Mouse (Mus musculus) induced T-regulatory cell, adult 2 months (primary cell): Measurements from ENCODE around the gene Plxdc1.

Experiments used
- DNase-seq: peaks from one replicate; pipeline ENCODE4 v3.0.0-alpha.2; 2012; ENCODE audit warnings: low read depth

Gene Plxdc1

DNA sequence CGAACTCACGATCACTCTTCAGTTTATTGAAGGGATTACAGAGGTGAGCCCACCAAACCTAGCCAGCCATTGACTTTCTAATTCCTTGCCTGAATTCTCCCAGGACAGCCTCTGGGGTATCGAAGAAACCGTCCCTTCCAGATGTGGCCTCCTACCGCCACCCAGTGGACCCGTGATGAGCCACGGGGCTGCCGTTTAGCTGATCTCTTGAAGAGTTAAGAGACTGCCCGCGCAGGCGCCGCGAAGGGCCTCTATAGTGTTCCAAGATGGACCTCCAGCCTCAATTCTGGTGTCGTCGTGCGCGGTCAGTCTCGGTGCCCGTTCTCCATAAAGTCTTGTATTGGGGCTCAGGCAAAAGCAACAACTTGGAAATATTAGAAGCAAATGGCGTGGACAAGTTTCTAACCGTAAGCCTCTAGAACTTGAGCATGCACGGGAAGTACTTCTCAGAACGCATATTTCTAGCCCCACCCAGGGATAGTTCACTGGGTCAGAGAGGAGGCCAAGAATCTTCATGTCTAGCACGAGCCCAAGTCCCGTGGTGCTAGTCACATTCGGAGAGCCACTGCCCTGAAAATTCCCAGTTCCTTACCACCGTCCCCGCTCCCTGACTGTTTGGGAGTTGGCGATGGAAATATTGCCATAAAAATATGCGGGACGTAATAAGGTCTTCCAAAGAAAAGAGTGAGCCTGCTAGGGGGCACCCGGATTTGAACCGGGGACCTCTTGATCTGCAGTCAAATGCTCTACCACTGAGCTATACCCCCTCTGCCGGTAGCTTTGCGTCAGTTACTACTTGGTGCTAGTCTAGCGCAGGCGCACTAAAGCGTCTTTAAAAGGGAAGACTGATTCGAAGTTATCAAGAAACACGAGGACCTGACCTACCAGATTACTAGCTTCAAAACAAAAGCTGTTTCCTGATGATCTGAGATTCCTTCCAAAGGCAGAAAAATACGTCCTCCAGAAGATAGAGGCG, 1.6 kb upstream of the Plxdc1 start:
- DNase-seq = peak; percentile 97

DNA sequence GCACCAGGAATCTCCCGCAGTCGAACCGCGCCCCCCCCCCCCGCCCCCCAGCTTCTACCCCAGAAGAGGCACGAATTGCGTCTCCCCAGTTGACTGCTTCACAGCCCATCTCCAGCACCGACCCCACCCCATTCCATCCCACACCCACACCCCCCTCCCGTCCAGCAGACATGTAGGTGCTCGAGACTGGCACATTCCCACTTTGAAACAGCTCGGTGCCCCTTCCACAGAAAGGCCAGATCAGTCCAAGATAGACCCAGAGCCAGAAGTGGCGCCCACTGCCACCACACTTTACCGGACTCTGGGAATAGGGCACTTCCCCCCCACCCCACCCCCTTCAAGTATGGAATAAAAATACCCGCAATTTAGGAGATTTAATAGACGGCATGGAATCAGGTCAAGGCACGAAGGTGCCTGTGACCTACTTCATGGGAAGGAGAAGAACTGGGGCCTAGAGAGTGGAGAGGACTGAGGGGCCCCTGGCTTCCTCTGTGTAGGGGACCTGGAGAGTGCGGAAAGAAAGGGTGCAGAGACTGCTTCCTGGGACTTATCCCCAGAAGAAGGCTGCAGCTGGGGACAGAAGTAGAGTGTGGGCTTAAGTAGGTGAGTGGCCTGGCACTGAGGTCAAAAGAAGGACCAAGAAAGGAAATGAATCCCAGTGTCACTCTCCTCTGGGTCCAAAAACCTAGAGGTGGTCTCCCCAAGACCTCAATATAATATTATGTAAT, 658 bp upstream of the Plxdc1 start:
- no peak for DNase-seq

DNA sequence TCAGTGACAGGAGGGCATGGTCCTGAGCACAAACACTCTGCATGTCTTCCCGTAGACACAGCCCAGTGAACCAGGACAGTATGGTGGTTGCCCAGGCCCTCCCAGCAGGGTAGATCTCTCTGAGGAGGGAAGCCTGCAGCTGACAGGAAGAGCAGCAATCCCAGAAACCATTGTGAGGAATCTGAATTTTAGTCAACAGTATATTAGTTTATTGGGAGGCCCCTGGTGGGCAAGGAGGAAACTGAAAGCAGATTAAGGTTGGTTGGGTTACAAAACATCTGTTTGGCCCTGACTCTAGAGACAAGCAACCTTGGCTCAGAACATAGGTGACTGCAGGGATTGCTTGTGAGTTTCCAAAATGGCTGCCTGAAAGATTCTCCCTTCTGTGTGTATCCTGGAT, 2.3 kb downstream of the Plxdc1 start:
- DNase-seq = peak; percentile 53

DNA sequence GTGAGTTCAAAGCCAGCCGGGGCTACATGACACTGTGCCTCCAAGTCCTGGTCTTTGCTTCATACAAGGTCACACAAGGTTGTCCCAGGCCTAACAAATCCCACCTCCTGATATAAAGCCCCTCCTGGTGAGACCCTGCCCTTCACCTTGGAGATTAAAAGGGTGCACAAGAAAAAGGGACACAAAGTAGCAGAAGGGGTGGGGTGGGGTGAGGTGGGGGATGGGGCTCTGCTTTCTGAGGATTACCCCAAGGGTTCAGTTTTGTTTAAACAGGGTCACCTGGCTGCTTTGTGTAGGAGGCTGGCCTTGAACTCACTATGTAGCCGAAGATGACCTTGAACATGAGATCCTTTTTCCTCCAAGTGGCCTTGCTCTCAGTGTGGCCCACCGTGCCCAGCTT, 2.7 kb downstream of the Plxdc1 start:
- DNase-seq = no peak

DNA sequence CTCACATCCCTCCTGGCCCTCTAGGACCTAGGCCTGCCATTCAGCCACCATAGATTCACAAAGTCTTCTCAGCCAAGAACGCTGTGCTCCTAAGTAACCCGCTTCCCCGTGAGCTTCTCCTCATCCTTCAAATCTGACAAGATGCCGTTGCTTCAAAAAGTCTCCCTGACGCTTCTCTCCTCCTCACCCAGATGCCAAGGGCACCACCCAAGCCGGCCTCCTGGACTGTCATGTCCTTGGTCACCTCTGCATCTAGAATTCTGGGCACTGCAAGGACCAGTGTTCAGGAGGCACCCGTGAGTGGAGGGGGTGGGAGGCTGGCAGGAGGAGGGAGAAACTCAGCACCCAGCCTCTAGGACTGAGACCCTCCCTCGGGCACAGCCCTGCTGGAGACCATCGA, 3.5 kb downstream of the Plxdc1 start:
- DNase-seq = no peak

DNA sequence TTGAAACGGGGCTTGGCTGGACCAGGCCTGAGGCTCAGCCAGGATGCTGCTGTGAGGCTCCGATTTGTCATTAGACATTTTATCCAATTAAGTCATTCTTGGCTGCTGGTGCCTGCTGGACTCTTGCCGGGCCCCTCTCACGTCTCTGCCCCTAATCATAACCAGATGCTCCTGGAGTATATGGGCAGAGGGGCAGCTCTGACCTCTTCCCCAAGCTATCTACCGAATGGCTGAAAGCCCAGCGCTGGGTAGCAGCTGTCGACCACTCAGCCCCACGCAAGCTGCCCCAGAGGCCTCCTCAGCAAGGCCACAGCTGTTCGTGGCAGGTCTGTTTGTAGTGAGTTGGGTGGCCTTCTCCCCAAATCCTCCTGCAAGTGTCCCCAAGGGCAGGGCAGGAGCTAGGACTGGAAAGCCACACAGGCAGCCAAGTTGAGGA, 5.7 kb downstream of the Plxdc1 start:
- no peak for DNase-seq

DNA sequence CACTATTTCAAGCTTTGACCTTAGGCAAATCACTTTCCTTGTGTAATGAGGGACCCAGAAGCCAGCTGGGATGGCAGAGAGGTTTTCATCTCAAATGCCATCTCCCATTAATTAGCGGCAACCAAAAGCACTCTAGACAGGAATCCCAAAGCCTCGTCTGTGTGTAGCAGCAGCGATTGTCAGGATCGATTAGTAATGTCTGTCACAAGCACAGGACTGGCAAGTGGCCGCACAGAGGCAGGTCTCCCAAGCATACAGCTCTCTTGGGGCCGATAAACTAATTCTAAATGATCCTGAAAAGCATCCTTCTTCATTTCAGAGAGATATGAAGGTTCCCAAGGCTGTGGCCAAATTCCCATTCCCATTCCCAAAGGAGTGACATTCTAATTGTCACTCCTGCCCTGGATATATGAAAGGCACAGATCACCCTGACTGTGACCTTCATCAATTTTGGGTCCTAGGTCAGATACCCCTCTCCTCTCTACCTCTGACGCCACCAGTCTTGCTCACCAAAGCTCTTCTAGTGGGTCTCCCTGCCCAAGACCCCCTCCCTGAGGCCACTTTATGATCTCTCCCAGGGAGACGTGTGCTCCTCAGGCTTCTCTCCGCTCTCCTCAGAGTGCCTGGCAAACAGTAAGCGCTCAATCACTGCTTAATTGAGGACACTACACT, 6.3 kb downstream of the Plxdc1 start:
- DNase-seq = no peak

DNA sequence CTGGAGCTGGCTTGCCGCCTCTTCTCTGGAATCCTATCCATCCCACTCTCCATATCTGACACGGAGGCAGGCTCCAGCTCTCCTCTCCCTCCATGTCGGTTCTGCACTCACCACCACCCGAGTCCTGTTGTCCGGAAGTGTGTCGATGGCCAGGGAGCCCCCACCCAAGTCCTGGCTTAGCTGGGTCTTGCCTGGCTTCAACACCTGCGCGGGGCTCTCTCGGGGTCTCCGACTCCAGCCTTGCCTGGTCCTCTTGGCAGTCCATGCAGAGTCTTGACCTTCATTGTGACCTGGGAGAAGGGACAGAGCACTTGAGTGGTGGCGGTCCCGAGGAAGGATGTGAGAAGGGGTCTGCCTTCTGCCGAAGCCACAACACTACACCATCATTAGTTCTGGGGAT, 7.9 kb downstream of the Plxdc1 start:
- DNase-seq = no peak

DNA sequence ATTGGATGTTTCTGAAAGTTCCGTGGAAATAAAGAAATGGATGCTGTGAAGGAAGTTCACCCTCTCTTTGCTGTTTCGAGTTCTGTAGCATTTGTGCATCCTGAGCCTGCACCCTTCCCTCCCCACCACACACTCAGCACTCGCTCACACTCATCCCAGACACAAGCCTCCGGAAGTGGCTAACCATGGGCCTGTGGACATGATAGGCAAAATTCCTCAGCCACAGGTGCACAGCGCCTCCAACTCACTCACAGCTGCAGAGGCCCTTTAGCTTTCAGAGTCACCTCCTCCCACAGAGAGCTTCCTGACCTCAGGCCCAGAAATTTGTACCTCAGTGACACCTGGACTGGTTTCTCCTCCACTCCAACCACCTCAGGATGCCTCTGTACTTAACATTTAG, 8.4 kb downstream of the Plxdc1 start:
- peak; percentile 54 for DNase-seq

DNA sequence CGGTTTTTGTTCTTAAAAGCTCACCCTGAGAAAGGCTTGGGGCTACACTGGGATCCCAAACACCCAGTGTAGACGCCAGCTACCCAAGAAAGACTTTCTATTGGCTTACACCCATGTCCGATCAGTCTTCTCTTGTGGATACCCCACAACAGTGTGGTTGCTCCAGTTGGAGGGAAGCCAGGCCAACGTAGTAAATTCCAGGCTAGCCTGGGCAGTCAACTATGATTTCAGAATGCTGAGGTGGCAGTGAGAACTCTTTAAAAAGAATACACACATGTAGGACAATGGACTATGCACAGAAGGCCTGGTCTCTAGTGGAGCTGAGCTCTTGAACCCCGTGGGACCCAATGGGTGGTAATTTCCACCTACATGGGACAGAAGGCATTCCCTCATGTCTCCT, 11.5 kb downstream of the Plxdc1 start:
- DNase-seq = no peak

DNA sequence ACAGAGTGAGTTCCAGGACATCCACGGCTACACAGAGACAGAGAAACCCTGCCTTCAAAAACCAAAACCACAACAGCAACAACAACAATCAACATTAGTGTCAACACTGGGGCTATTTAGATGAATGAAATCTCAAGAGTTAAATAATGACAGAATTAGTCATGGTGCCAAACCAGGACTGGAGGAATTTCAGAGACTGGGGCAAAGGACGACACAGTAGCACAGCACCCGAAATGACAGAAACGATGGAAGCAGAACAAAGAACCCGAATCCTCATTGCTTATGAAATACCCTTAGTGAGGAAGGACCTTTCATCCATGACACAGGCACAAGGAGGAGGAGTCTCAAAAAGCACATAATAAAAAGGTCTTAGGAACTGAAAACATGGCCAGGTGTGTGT, 12.1 kb downstream of the Plxdc1 start:
- DNase-seq = no peak

DNA sequence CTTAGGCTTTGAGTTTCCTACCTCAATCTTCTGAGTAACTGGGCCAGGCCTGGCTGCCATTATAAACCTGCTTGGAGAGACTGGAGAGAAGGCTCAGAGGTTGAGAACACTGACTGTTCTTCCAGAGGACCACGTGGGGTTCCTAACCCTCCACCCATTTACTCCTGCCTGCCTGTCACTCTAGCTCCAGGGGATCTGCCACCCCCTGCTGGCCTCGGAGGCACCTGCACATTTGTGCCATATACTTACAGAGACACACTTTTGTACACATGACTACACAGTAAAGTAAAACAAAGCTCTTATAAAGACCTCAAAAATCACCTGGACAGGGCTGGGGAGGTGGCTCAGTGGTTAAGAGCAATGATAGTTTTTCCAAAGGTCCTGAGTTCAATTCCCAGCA, 13.8 kb downstream of the Plxdc1 start:
- DNase-seq = peak; percentile 51

DNA sequence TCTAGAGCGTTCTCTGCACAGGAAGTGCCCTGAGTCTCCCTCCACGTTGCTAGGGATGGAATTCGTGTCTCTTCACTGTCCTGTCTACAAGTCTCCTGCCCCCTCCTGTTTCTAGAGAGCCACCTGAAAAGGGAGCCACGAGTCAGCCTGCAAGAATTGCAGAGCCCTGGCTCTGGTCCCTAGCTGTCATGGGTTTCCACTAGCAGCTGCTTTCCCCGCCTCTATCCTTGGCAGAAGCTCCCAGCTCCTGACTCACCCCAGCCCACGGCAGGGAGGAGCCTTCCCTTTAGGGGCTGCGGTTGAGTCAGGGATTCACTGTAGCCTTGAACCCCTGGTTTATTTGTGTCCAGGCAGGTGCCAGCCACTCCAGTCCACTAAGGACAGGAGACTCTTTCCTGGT, 15.0 kb downstream of the Plxdc1 start:
- DNase-seq = no peak

DNA sequence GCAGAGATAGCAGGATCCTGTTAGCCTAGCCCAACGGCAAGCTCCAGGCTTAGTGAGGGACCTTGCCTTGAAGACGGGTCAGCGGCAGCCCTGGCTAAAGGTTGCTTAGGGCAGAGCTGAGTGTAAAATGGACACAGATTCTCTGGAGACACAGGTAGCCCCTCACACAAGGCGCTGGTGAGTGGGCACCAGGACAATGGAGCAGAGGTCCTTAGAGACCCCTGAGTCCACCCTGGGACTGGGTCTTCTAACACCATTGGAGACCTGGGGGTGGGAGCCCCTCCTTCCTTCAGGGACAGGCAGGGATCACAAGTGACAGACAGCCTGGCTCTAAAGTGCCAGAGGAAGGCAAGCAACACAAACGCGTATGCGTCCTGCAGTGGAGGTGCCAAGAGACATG, 15.5 kb downstream of the Plxdc1 start:
- DNase-seq = no peak

DNA sequence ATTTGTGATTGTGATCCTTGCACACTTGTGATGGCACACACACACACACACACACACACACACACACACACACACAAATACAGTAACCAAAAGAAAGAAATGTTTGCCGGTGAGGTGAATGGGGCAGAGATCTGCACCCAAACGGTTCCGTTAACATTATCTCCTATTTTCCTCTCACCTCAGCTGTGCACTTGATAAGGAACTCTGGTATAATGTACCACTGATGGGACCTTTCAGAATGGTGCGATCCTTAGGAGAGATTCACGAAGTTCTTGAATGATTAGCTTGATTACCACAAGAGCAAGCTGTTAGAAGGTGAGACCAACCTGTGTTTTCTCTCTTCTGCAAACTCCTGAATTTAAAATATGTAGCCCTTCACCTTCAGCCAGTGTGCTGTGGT, 17.9 kb downstream of the Plxdc1 start:
- no peak for DNase-seq

DNA sequence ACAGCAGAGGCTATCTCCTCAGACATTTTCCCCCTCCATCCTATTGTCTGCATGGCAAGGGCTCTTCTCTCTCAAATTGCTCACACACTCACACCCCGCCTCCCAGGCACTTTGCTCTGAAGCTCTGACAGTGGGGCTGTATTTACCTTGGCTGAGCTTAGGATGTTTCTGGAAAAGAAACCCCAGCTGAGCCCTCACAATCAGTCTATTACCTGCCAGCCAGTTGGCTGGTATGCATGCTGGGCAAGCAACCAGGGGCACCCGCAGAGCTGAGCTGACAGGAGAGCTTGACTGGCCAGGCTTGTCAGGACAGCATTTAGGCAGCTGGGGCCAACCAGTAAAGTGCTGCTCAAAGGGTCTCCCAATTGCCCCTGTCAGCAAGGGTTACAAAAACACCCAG, 19.1 kb downstream of the Plxdc1 start:
- DNase-seq = no peak

DNA sequence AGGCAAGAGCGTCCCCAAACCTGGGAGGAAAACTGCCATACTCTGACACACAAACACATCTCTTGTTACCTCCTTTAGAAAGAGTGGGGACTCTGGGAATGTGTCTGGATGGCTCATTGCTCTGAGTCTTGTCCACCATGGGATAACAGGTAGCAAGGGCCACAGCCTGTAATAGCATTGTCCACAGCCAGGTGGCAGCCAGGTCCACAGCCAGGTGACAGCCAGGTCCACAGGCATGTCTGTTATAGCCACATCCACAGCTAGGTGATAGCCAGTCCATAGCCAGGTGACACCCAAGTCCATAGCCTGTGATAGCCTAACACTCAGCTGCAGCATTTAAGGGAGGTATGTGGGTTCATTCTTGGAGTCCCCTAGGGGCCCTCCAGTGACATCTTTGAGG, 25.3 kb downstream of the Plxdc1 start:
- peak; percentile 58 for DNase-seq

DNA sequence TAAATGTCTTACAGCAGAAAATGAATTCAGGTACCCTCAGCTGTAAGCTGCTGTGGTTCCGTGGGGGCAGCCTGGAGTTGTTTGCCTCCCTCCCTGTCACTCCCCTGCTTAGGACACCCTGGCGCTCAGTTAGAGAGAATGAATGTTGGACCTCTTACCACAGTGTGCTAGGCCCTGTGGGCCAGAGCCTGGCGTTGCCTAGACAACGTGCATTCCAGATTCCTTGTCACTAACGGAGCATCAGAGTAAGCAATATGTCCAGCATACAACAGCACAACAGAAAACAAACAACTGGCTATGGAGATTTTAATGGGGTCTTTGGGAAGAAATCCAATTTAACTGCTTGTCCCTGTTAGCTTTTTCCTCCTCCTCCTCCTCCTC, 27.0 kb downstream of the Plxdc1 start:
- DNase-seq = no peak

DNA sequence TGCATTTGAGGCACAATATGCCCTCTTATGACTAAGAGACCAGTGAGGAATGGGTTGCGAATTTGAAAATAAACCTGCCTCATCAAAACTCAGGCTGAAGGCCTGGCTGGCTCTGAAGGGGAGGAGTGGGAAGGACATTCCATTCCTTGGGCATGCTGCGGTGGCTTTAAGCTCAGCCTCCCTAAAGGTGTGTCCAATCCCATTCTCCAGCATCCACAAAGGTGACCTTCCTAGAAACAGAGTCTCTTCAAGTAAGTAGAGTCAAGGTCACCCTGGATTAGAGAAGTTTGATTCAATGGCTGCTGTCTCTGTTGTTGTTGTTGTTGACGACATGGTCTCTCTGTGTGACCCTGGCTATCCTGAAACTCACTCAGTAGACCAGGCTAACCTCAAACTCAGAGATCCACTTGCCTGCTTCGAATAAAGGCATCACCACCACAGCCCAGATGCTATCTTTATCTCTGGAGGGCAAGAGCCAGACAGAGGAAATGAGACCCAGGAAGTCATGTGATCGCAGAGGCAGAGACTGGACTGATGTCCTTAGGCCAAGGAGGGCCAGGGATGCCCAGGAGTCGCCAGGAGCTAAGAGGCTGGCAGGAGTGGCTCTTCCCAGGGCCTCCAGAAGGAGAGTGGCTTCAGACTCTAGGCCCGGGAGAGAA, 27.5 kb downstream of the Plxdc1 start:
- DNase-seq = peak; percentile 60

DNA sequence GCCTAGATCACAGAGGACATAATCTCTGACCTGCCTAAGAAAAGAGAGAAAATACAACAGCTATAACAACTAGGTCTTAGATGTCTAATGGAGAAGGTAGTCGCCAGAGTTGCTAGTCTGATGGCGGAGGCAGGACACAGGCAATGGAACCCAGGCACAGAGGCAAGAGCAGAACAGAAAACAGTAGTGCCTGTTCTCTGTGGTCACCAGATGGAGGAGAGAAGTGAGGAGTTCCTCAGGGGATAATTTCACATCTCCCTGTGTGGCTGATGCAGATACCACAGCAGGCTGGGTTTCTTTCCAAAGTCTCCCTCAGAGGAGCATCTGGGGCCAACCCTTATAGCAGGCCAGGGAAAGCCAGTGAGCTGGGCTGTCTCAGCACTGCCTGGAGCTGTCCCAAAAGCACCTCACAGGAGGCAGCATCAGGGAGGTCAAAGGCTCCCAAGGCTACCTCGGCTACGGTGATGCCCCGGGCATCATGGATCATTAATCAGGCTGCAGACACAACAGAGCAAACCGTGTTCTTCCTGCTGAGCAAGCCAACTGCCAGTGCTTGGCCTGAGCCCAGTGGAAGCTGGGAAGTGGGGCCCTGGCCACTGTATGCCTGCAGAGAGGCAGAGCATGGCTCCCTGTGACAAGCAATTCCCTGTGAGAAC, 29.2 kb downstream of the Plxdc1 start:
- peak; percentile 40 for DNase-seq

DNA sequence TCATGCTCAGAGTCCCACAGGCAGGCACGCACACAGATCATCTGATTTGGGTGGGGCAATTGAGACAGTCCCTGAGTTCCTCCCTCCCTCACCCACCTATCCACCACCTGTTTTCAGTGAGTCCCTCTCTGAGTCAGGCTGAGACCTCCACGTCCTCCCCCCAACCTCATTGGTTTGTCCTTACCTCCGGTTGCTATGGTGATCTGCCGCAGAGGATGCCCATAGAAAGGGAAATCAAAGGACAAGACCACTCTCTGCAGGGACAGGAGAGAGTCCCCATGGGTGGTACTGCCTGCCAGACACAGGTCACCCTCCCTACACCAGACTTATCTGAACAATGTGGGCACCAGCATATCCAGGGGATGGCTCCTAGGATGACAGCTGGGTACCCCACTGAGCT, 30.3 kb downstream of the Plxdc1 start:
- peak; percentile 76 for DNase-seq
